ENCODE assay signal across 13 mouse cellular contexts in genomic region chr5:112132746-112133145, GRCm38 (mm10).
A peak's percentile ranks its signal among the peaks of the same experiment; 100 is the strongest.
DNase-seq lines count a peak whose midpoint lies in the region; ATAC-seq and TF ChIP-seq lines count a peak whose summit lies in the region.
"Had no signal": no experiment of that assay in that cellular context is flagged by ENCODE, and none has a peak within 500 bp of the region (broad histone marks: within the 10 kb centered on the region; RNA-seq: fewer than 3 reads in every experiment).

No protein-coding gene starts in this region.

- no peak overlapping the region for H3K27ac ChIP-seq in kidney, embryonic 16.5 days (ENCODE audit: low read length)
- peak overlapping the region; percentile 39 for H3K27ac ChIP-seq in midbrain, embryonic 15.5 days
- no peak overlapping the region for H3K27ac ChIP-seq in midbrain, embryonic 10.5 days (replicated peaks)
- H3K27ac ChIP-seq: embryonic facial prominence, embryonic 15.5 days; gastrocnemius, adult 2 months had no signal

- H3K4me2 ChIP-seq in kidney, embryonic 16.5 days (replicated peaks; ENCODE audit: low read depth, low read length) = no peak overlapping the region
- H3K4me2 ChIP-seq in midbrain, embryonic 15.5 days = no peak overlapping the region
- H3K4me2 ChIP-seq: embryonic facial prominence, embryonic 15.5 days had no signal

- H3K9me3 ChIP-seq in kidney, embryonic 16.5 days (ENCODE audit: low read length) = no peaks in the 10 kb centered on the region
- no peaks in the 10 kb centered on the region for H3K9me3 ChIP-seq in midbrain, embryonic 15.5 days
- H3K9me3 ChIP-seq in midbrain, embryonic 10.5 days (replicated peaks) = no peaks in the 10 kb centered on the region
- H3K9me3 ChIP-seq: embryonic facial prominence, embryonic 15.5 days had no signal

- H3K4me3 ChIP-seq in kidney, embryonic 16.5 days (ENCODE audit: low read length) = no peak overlapping the region
- no peak overlapping the region for H3K4me3 ChIP-seq in midbrain, embryonic 15.5 days
- no peak overlapping the region for H3K4me3 ChIP-seq in midbrain, embryonic 10.5 days
- no peak overlapping the region for H3K4me3 ChIP-seq in lung, adult 2 months (replicated peaks; ENCODE audit: extremely low read depth, low read depth, low read length)
- H3K4me3 ChIP-seq: embryonic facial prominence, embryonic 15.5 days; gastrocnemius, adult 2 months had no signal

- ATAC-seq in kidney, embryonic 16.5 days (ENCODE audit: low FRiP score, low TSS enrichment) = no peak
- no peak for ATAC-seq in midbrain, embryonic 15.5 days (replicated peaks)

- TF ChIP-seq CTCF in lung, adult 2 months (IDR thresholded peaks at IDR 0.05; ENCODE audit: insufficient read depth, low read length) = no peak

- H3K27me3 ChIP-seq in kidney, embryonic 16.5 days (ENCODE audit: insufficient read depth, low read length) = no peaks in the 10 kb centered on the region
- H3K27me3 ChIP-seq in midbrain, embryonic 15.5 days (replicated peaks) = no peaks in the 10 kb centered on the region
- no peaks in the 10 kb centered on the region for H3K27me3 ChIP-seq in midbrain, embryonic 10.5 days (ENCODE audit: low read depth, poor library complexity, severe bottlenecking)
- H3K27me3 ChIP-seq: embryonic facial prominence, embryonic 15.5 days had no signal

- DNase-seq in cerebellum, postnatal 25 days = peak; percentile 21 to 34
- no peak for DNase-seq in cerebellum, adult 8-10 months
- DNase-seq in kidney, adult 11 months = peak; percentile 21
- DNase-seq in midbrain, embryonic 10.5 days (ENCODE audit: low spot score) = no peak
- DNase-seq in right cerebral cortex, postnatal 25 days = peak; percentile 21
- DNase-seq in lung, adult 2 months = no peak
- DNase-seq: adrenal gland, adult 2 months; gastrocnemius, adult 2 months; lung, adult 18-20 months had no signal

- H3K36me3 ChIP-seq in kidney, embryonic 16.5 days (ENCODE audit: insufficient read depth, low read length) = no peaks in the 10 kb centered on the region
- no peaks in the 10 kb centered on the region for H3K36me3 ChIP-seq in midbrain, embryonic 15.5 days (replicated peaks)
- H3K36me3 ChIP-seq in midbrain, embryonic 10.5 days = no peaks in the 10 kb centered on the region
- H3K36me3 ChIP-seq: embryonic facial prominence, embryonic 15.5 days had no signal

- no peaks in the 10 kb centered on the region for H3K4me1 ChIP-seq in kidney, embryonic 16.5 days (ENCODE audit: insufficient read depth, low read length)
- H3K4me1 ChIP-seq in midbrain, embryonic 15.5 days = peaks cover 29% of the 10 kb centered on the region
- peaks cover 15% of the 10 kb centered on the region for H3K4me1 ChIP-seq in midbrain, embryonic 10.5 days
- no peaks in the 10 kb centered on the region for H3K4me1 ChIP-seq in lung, adult 2 months (ENCODE audit: control insufficient read depth, insufficient read depth, low read length)
- H3K4me1 ChIP-seq: megakaryocyte, embryonic 14.5 days had no signal

- TF ChIP-seq POLR2A in lung, adult 2 months (IDR thresholded peaks at IDR 0.05; ENCODE audit: borderline replicate concordance, extremely low read depth, low read depth, low read length) = no peak

- no peak overlapping the region for H3K9ac ChIP-seq in kidney, embryonic 16.5 days (replicated peaks; ENCODE audit: low read length)
- H3K9ac ChIP-seq in midbrain, embryonic 15.5 days = no peak overlapping the region
- H3K9ac ChIP-seq: embryonic facial prominence, embryonic 15.5 days had no signal

- 88% methylated on average over 1 of the region's 1 CpGs for WGBS in kidney, embryonic 16.5 days
- 85% methylated on average over 1 of the region's 1 CpGs for WGBS in midbrain, embryonic 15.5 days
- WGBS in midbrain, embryonic 10.5 days = 86% methylated on average over 1 of the region's 1 CpGs
- WGBS in lung, adult 2 months = 93% methylated on average over 1 of the region's 1 CpGs

Comparison
In these comparisons a context has a peak if more than half of its experiments do, and no peak if none do; other contexts are left out.
1. DNase-seq: peak in cerebellum, postnatal 25 days (2 of 2), kidney, adult 11 months (single experiment) and right cerebral cortex, postnatal 25 days (single experiment); none in cerebellum, adult 8-10 months (single experiment), midbrain, embryonic 10.5 days (single experiment) and lung, adult 2 months (single experiment).